Mouse (Mus musculus): ENCODE results near the gene Gpr107. TPM values are rescaled to one million over a fixed set of nuclear protein-coding genes. Genes with fewer than 3 reads are reported as not detected.

The Gpr107 gene
- polyA plus RNA-seq, 1 experiment from 2014 or later: 48.3 TPM

GRCm38 (mm10) chr2:31118639-31119380 is 33.3 kb upstream of the Gpr107 start:
- Histone ChIP-seq H3K27me3 (replicated peaks; ENCODE audit: control insufficient read depth, insufficient read depth, low read length) (no peaks in the 10 kb centered on the region), H3K4me2 (replicated peaks; ENCODE audit: low read depth) (no peak overlapping the region), H3K9ac (ENCODE audit: low read depth, low read length) (no peak overlapping the region), H3K9me3 (ENCODE audit: control insufficient read depth) (no peaks in the 10 kb centered on the region), H3K4me1 (replicated peaks; ENCODE audit: control insufficient read depth, insufficient read depth, low read length) (no peaks in the 10 kb centered on the region), H3K4me3 (ENCODE audit: low read depth, low read length) (no peak overlapping the region), H3K36me3 (ENCODE audit: control insufficient read depth, insufficient read depth) (no peaks in the 10 kb centered on the region), H3K27ac (ENCODE audit: low read depth, low read length) (no peak overlapping the region)
- ATAC-seq: no peak
- 89% methylated on average over 10 of the region's 10 CpGs for WGBS
- no peak for TF ChIP-seq CTCF (IDR thresholded peaks at IDR 0.05; ENCODE audit: low read depth)

GRCm38 (mm10) chr2:31119795-31120194 is 32.3 kb upstream of the Gpr107 start:
- Histone ChIP-seq H3K4me3 (ENCODE audit: low read depth, low read length) (no peak overlapping the region), H3K4me1 (replicated peaks; ENCODE audit: control insufficient read depth, insufficient read depth, low read length) (0 out of 2 replicates have a peak, but pooled peaks cover 4% of the 10 kb centered on the region), H3K27me3 (replicated peaks; ENCODE audit: control insufficient read depth, insufficient read depth, low read length) (no peaks in the 10 kb centered on the region), H3K4me2 (replicated peaks; ENCODE audit: low read depth) (no peak overlapping the region), H3K27ac (ENCODE audit: low read depth, low read length) (no peak overlapping the region), H3K36me3 (ENCODE audit: control insufficient read depth, insufficient read depth) (no peaks in the 10 kb centered on the region), H3K9ac (ENCODE audit: low read depth, low read length) (no peak overlapping the region), H3K9me3 (ENCODE audit: control insufficient read depth) (no peaks in the 10 kb centered on the region)
- ATAC-seq: no peak
- 53% methylated on average over 13 of the region's 13 CpGs for WGBS
- TF ChIP-seq CTCF (IDR thresholded peaks at IDR 0.05; ENCODE audit: low read depth): no peak

DNA sequence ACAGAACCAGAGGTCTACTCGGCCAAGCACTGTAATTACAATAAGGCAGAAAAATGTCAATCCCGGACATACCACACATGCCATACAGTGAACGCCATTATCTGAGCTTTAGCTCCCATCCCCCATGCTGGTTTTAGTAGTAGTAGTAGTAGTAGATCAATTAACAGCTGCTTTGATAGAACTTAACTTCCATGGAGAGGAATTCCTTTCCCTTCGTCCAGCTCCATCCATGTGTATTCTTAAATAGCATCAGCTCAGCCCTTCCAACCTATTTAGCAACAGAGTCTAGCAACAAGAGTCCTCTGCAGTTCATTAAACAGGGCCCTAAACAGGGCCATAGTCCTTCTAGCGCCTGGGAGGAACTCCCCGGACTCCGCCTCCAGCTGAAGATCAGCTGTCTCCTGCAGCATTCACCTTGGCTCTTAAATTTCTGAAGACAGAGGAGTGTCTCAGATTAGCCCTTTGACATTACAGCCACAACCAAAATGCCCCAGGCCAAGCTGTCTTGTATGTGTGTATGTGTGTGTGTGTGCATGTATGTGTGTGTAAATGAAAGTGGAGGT is 30.9 kb upstream of the Gpr107 start:
- H3K9me3 ChIP-seq (ENCODE audit: control insufficient read depth): no peaks in the 10 kb centered on the region
- ATAC-seq: no peak
- H3K9ac ChIP-seq (ENCODE audit: low read depth, low read length): no peak overlapping the region
- H3K36me3 ChIP-seq (ENCODE audit: control insufficient read depth, insufficient read depth): no peaks in the 10 kb centered on the region
- no peak for TF ChIP-seq CTCF (IDR thresholded peaks at IDR 0.05; ENCODE audit: low read depth)
- WGBS: 73% methylated on average over 7 of the region's 7 CpGs
- H3K4me3 ChIP-seq (ENCODE audit: low read depth, low read length): no peak overlapping the region
- H3K27me3 ChIP-seq (replicated peaks; ENCODE audit: control insufficient read depth, insufficient read depth, low read length): no peaks in the 10 kb centered on the region
- no peak overlapping the region for H3K4me2 ChIP-seq (replicated peaks; ENCODE audit: low read depth)
- 0 out of 2 replicates have a peak, but pooled peaks cover 4% of the 10 kb centered on the region for H3K4me1 ChIP-seq (replicated peaks; ENCODE audit: control insufficient read depth, insufficient read depth, low read length)
- H3K27ac ChIP-seq (ENCODE audit: low read depth, low read length): no peak overlapping the region

GRCm38 (mm10) chr2:31122806-31123205 is 29.3 kb upstream of the Gpr107 start:
- H3K4me3 ChIP-seq (ENCODE audit: low read depth, low read length): no peak overlapping the region
- no peak overlapping the region for H3K9ac ChIP-seq (ENCODE audit: low read depth, low read length)
- no peaks in the 10 kb centered on the region for H3K36me3 ChIP-seq (ENCODE audit: control insufficient read depth, insufficient read depth)
- no peak overlapping the region for H3K4me2 ChIP-seq (replicated peaks; ENCODE audit: low read depth)
- H3K4me1 ChIP-seq (replicated peaks; ENCODE audit: control insufficient read depth, insufficient read depth, low read length): 0 out of 2 replicates have a peak, but pooled peaks cover 4% of the 10 kb centered on the region
- WGBS: 92% methylated on average over 5 of the region's 5 CpGs
- H3K27ac ChIP-seq (ENCODE audit: low read depth, low read length): no peak overlapping the region
- TF ChIP-seq CTCF (IDR thresholded peaks at IDR 0.05; ENCODE audit: low read depth): no peak
- H3K27me3 ChIP-seq (replicated peaks; ENCODE audit: control insufficient read depth, insufficient read depth, low read length): no peaks in the 10 kb centered on the region
- H3K9me3 ChIP-seq (ENCODE audit: control insufficient read depth): no peaks in the 10 kb centered on the region
- no peak for ATAC-seq

DNA sequence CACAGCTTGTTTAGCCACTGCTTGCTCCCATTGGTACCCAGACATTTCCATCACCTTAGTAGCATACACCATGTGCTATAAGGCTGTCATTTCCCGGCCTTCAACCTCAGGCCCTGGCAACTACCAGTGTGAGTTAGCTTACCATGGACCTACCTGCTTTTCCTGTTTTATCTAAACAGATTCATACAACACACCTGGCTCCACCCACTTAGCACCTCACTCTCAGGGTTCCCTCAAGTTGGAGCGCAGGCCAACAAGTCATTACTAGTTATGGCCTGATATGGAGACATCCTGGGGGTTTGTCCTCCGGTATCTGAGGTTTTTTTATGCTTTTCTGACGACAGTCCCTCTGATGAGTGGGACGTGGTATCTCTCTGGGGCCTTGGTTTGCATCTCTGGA is 28.6 kb upstream of the Gpr107 start:
- Histone ChIP-seq H3K27ac (ENCODE audit: low read depth, low read length) (no peak overlapping the region), H3K27me3 (replicated peaks; ENCODE audit: control insufficient read depth, insufficient read depth, low read length) (no peaks in the 10 kb centered on the region), H3K9ac (ENCODE audit: low read depth, low read length) (no peak overlapping the region), H3K36me3 (ENCODE audit: control insufficient read depth, insufficient read depth) (no peaks in the 10 kb centered on the region), H3K4me3 (ENCODE audit: low read depth, low read length) (no peak overlapping the region), H3K9me3 (ENCODE audit: control insufficient read depth) (no peaks in the 10 kb centered on the region), H3K4me2 (replicated peaks; ENCODE audit: low read depth) (no peak overlapping the region), H3K4me1 (replicated peaks; ENCODE audit: control insufficient read depth, insufficient read depth, low read length) (0 out of 2 replicates have a peak, but pooled peaks cover 4% of the 10 kb centered on the region)
- TF ChIP-seq CTCF (IDR thresholded peaks at IDR 0.05; ENCODE audit: low read depth): no peak
- WGBS: 87% methylated on average over 5 of the region's 5 CpGs
- no peak for ATAC-seq

DNA sequence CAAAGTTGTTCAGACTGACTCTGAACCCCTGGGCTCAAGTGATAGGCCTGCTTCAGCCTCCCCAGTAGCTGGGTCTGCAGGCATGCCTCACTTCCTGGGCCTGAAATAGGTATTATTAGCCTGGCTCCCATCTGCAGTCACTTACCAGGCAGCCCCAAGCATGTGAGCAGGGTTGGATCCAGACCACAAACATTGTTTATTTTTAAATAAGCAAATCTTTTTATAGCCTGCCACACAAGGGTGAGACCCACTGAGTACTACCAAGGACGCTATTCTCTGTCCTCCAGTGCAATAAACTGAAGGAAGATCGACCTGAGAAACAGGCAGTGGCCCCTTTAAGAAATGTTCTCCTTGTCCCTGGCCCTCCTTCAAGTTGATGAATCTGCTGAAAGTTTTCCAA is 27.4 kb upstream of the Gpr107 start:
- Histone ChIP-seq H3K27me3 (replicated peaks; ENCODE audit: control insufficient read depth, insufficient read depth, low read length) (no peaks in the 10 kb centered on the region), H3K4me1 (replicated peaks; ENCODE audit: control insufficient read depth, insufficient read depth, low read length) (0 out of 2 replicates have a peak, but pooled peaks cover 4% of the 10 kb centered on the region), H3K9me3 (ENCODE audit: control insufficient read depth) (no peaks in the 10 kb centered on the region), H3K27ac (ENCODE audit: low read depth, low read length) (no peak overlapping the region; the same call in 1 of the 2 replicates), H3K36me3 (ENCODE audit: control insufficient read depth, insufficient read depth) (no peaks in the 10 kb centered on the region), H3K9ac (ENCODE audit: low read depth, low read length) (no peak overlapping the region), H3K4me3 (ENCODE audit: low read depth, low read length) (no peak overlapping the region), H3K4me2 (replicated peaks; ENCODE audit: low read depth) (no peak overlapping the region)
- no peak for TF ChIP-seq CTCF (IDR thresholded peaks at IDR 0.05; ENCODE audit: low read depth)
- WGBS: 17% methylated on average over 2 of the region's 2 CpGs
- ATAC-seq: no peak

Data from intestine, postnatal 0 days (tissue).